Mouse (Mus musculus): ENCODE data around the gene Gnptab. TPM values are rescaled to one million over a fixed set of nuclear protein-coding genes. Genes with fewer than 3 reads are reported as not detected.
"Not testable (repeated sequence)": the region's sequence is repeated elsewhere in the genome, so short reads cannot be mapped to it uniquely, and the experiment has no call there.

Gnptab gene
- polyA plus RNA-seq, 1 experiment from 2014 or later, result 11.2 TPM

- 80% methylated on average over 33 of the region's 33 CpGs for WGBS
- H3K4me2 ChIP-seq (ENCODE audit: low read depth, low read length), result no peak within 1 kb of the TSS
These were observed 80.6 kb downstream of the Gnptab start, which contains the start of gene Sycp3 for GRCm38 (mm10) chr10:88459502-88459992. TSS of gene Sycp3 (plus strand) at chr10:88459569.

GRCm38 (mm10) chr10:88460122-88460820 is 81.3 kb downstream of the Gnptab start:
- H3K4me1 ChIP-seq (ENCODE audit: control insufficient read depth, insufficient read depth, low read length), result no peaks in the 10 kb centered on the region
- H3K4me3 ChIP-seq (replicated peaks; ENCODE audit: low read length), result no peak overlapping the region
- no peak for ATAC-seq (ENCODE audit: insufficient read depth, low FRiP score)
- no peak overlapping the region for H3K4me2 ChIP-seq (ENCODE audit: low read depth, low read length)
- H3K9ac ChIP-seq (ENCODE audit: low read length), result no peak overlapping the region
- no peak overlapping the region for H3K27ac ChIP-seq (ENCODE audit: low read length)
- no peaks in the 10 kb centered on the region for H3K27me3 ChIP-seq (ENCODE audit: control insufficient read depth, insufficient read depth, low read length)
- no peaks in the 10 kb centered on the region for H3K36me3 ChIP-seq (ENCODE audit: control insufficient read depth, insufficient read depth, low read length)
- H3K9me3 ChIP-seq (replicated peaks; ENCODE audit: control insufficient read depth, low read length), result no peaks in the 10 kb centered on the region
- 72% methylated on average over 18 of the region's 18 CpGs for WGBS

More at GRCm38 (mm10) chr10:88459502-88459992, 80.6 kb downstream of the Gnptab start, which contains the start of gene Sycp3:
- Histone ChIP-seq H3K27ac (ENCODE audit: low read length) (no peak within 1 kb of the TSS), H3K4me3 (replicated peaks; ENCODE audit: low read length) (no peak within 1 kb of the TSS), H3K27me3 (ENCODE audit: control insufficient read depth, insufficient read depth, low read length) (no peaks in the 10 kb centered on the region), H3K36me3 (ENCODE audit: control insufficient read depth, insufficient read depth, low read length) (no peaks in the 10 kb centered on the region), H3K9me3 (replicated peaks; ENCODE audit: control insufficient read depth, low read length) (no peaks in the 10 kb centered on the region), H3K4me1 (ENCODE audit: control insufficient read depth, insufficient read depth, low read length) (no peaks in the 10 kb centered on the region), H3K9ac (ENCODE audit: low read length) (no peak within 1 kb of the TSS)
- peak; percentile 29; the same call in 1 of the 2 replicates for ATAC-seq (ENCODE audit: insufficient read depth, low FRiP score)

- 86% methylated on average over 10 of the region's 10 CpGs for WGBS
- not testable (repeated sequence) for H3K36me3 ChIP-seq (ENCODE audit: control insufficient read depth, insufficient read depth, low read length); H3K9me3 ChIP-seq (replicated peaks; ENCODE audit: control insufficient read depth, low read length); H3K4me2 ChIP-seq (ENCODE audit: low read depth, low read length); H3K4me1 ChIP-seq (ENCODE audit: control insufficient read depth, insufficient read depth, low read length); H3K9ac ChIP-seq (ENCODE audit: low read length); H3K27me3 ChIP-seq (ENCODE audit: control insufficient read depth, insufficient read depth, low read length); H3K4me3 ChIP-seq (replicated peaks; ENCODE audit: low read length); ATAC-seq (ENCODE audit: insufficient read depth, low FRiP score); H3K27ac ChIP-seq (ENCODE audit: low read length)
These were observed 103.9 kb downstream of the Gnptab start for GRCm38 (mm10) chr10:88482866-88483265.

DNA sequence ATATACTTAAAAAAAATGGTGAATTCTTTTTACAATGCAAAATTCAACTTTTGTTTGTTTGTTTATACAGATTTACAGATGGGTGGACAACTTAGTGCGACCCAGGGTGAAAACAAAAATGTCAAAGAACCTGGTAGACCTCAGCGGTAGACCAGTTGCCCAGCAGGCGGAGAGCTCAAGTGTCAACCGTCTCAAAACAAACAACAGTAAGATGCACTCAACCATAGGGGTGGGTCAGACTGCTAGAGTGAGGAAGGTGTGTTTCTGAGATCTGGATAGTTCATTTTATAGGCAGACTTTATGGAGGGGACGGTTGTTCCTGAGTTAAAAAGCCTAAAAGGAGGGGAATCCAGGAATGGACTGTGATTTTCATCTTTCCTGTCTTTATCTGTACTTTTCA is 109.7 kb downstream of the Gnptab start:
- WGBS, result 89% methylated on average over 5 of the region's 5 CpGs
- ATAC-seq (ENCODE audit: insufficient read depth, low FRiP score), result no peak
- H3K4me3 ChIP-seq (replicated peaks; ENCODE audit: low read length), result no peak overlapping the region
- H3K9me3 ChIP-seq (replicated peaks; ENCODE audit: control insufficient read depth, low read length), result no peaks in the 10 kb centered on the region
- H3K9ac ChIP-seq (ENCODE audit: low read length), result no peak overlapping the region
- no peaks in the 10 kb centered on the region for H3K36me3 ChIP-seq (ENCODE audit: control insufficient read depth, insufficient read depth, low read length)
- H3K27ac ChIP-seq (ENCODE audit: low read length), result no peak overlapping the region
- H3K27me3 ChIP-seq (ENCODE audit: control insufficient read depth, insufficient read depth, low read length), result no peaks in the 10 kb centered on the region
- no peak overlapping the region for H3K4me2 ChIP-seq (ENCODE audit: low read depth, low read length)
- H3K4me1 ChIP-seq (ENCODE audit: control insufficient read depth, insufficient read depth, low read length), result no peaks in the 10 kb centered on the region

- Histone ChIP-seq H3K4me3 (replicated peaks; ENCODE audit: low read length) (no peak overlapping the region), H3K27me3 (ENCODE audit: control insufficient read depth, insufficient read depth, low read length) (no peaks in the 10 kb centered on the region), H3K27ac (ENCODE audit: low read length) (no peak overlapping the region), H3K9ac (ENCODE audit: low read length) (no peak overlapping the region), H3K4me2 (ENCODE audit: low read depth, low read length) (no peak overlapping the region), H3K36me3 (ENCODE audit: control insufficient read depth, insufficient read depth, low read length) (no peaks in the 10 kb centered on the region), H3K4me1 (ENCODE audit: control insufficient read depth, insufficient read depth, low read length) (no peaks in the 10 kb centered on the region), H3K9me3 (replicated peaks; ENCODE audit: control insufficient read depth, low read length) (no peaks in the 10 kb centered on the region)
- no peak for ATAC-seq (ENCODE audit: insufficient read depth, low FRiP score)
- 66% methylated on average over 7 of the region's 7 CpGs for WGBS
These were observed 112.7 kb downstream of the Gnptab start for GRCm38 (mm10) chr10:88491632-88492031.

GRCm38 (mm10) chr10:88492658-88493057 is 113.7 kb downstream of the Gnptab start:
- H3K9me3 ChIP-seq (replicated peaks; ENCODE audit: control insufficient read depth, low read length), result no peaks in the 10 kb centered on the region
- H3K9ac ChIP-seq (ENCODE audit: low read length), result no peak overlapping the region
- no peaks in the 10 kb centered on the region for H3K4me1 ChIP-seq (ENCODE audit: control insufficient read depth, insufficient read depth, low read length)
- 81% methylated on average over 8 of the region's 8 CpGs for WGBS
- H3K4me2 ChIP-seq (ENCODE audit: low read depth, low read length), result no peak overlapping the region
- H3K4me3 ChIP-seq (replicated peaks; ENCODE audit: low read length), result no peak overlapping the region
- no peaks in the 10 kb centered on the region for H3K27me3 ChIP-seq (ENCODE audit: control insufficient read depth, insufficient read depth, low read length)
- no peak overlapping the region for H3K27ac ChIP-seq (ENCODE audit: low read length)
- no peaks in the 10 kb centered on the region for H3K36me3 ChIP-seq (ENCODE audit: control insufficient read depth, insufficient read depth, low read length)
- ATAC-seq (ENCODE audit: insufficient read depth, low FRiP score), result no peak

DNA sequence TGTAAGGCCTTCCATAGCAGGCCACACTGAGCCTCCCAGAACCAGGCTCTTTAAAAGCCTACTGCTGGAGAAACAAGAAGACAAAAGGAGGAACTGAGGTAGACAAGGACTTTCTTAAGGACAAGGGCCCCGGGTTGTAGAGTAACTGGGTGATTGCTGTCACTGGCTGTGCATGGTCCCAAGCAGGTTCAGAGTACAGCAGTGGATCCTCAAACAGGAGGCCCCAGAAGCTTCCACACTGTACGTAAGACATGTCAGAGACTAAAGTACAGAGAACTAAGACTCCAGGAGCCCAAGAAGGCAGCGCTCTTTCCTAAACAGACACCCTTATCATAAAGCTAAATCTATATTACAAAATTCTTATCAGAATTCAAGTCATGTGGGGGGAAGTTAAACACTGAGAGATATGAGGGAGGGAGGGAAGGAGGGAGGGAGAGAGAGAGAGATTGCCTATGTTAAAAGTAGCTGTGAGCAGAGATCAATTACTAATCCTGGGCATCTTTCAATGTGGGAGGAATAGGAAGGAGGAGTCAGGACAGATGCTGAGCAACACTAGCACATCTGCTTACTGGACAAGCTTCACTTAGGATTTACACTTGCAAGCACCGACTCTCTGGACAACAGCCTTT is 116.1 kb downstream of the Gnptab start:
- Histone ChIP-seq H3K9ac (ENCODE audit: low read length) (no peak overlapping the region), H3K27me3 (ENCODE audit: control insufficient read depth, insufficient read depth, low read length) (no peaks in the 10 kb centered on the region), H3K4me3 (replicated peaks; ENCODE audit: low read length) (no peak overlapping the region), H3K4me1 (ENCODE audit: control insufficient read depth, insufficient read depth, low read length) (no peaks in the 10 kb centered on the region), H3K36me3 (ENCODE audit: control insufficient read depth, insufficient read depth, low read length) (no peaks in the 10 kb centered on the region), H3K27ac (ENCODE audit: low read length) (no peak overlapping the region), H3K9me3 (replicated peaks; ENCODE audit: control insufficient read depth, low read length) (no peaks in the 10 kb centered on the region), H3K4me2 (ENCODE audit: low read depth, low read length) (no peak overlapping the region)
- WGBS, result 76% methylated on average over 4 of the region's 4 CpGs
- ATAC-seq (ENCODE audit: insufficient read depth, low FRiP score), result no peak

Other genes starting within 250 kb of the Gnptab start
- gene Parpbp, start 232.2 kb upstream of the Gnptab start, polyA plus RNA-seq (2015; fragmentation: Nextera tagmentation; extraction: Ambion mirVana), result 9.9 and 10.0 TPM in 2 replicates
- 55.0 and 60.3 TPM in 2 replicates for gene Nup37, start 232.1 kb upstream of the Gnptab start, polyA plus RNA-seq (2015; fragmentation: Nextera tagmentation; extraction: Ambion mirVana)
- 61.3 and 61.6 TPM in 2 replicates for gene Washc3, start 178.0 kb upstream of the Gnptab start, polyA plus RNA-seq (2015; fragmentation: Nextera tagmentation; extraction: Ambion mirVana)
- gene Dram1, start 52 bp upstream of the Gnptab start, polyA plus RNA-seq (2015; fragmentation: Nextera tagmentation; extraction: Ambion mirVana), result 5.9 and 6.6 TPM in 2 replicates
- gene Sycp3, start 80.4 kb downstream of the Gnptab start, polyA plus RNA-seq (2015; fragmentation: Nextera tagmentation; extraction: Ambion mirVana), result not detected in 2 replicates
- gene Chpt1, start 124.9 kb downstream of the Gnptab start, polyA plus RNA-seq (2015; fragmentation: Nextera tagmentation; extraction: Ambion mirVana), result 15.3 and 16.5 TPM in 2 replicates
- 4.5 and 92.0 TPM in 2 replicates for gene Mybpc1, start 226.0 kb downstream of the Gnptab start, polyA plus RNA-seq (2015; fragmentation: Nextera tagmentation; extraction: Ambion mirVana)